Mouse (Mus musculus): ENCODE measurements around the gene Vsig2.

Gene Vsig2

GRCm38 (mm10) chr9:37527396-37528224 is 11.4 kb upstream of the Vsig2 start, which contains the start of gene Esam:
Gene Esam (plus strand): TSS chr9:37528078.
- CTCF ChIA-PET: interaction anchor here (0.6 to 3.3 kb wide), 19 partner anchors 10 to 280 kb away, joined by 3 to 12 read pairs (median 4); partner anchors contain the start of gene Vsig2 (in 2 of the 4)

GRCm38 (mm10) chr9:37528225-37528970 is 10.7 kb upstream of the Vsig2 start:
- POLR2A ChIA-PET: interaction anchor here (0.6 to 6.8 kb wide), 12 partner anchors 11 to 98 kb away, joined by 3 to 36 read pairs (median 5); partner anchors contain the start of genes Msantd2 (in 1 of the 4) and Vsig2 (in 1 of the 4)
- CTCF ChIA-PET: interaction anchor here in 3 of 4 experiments (0.6 to 3.3 kb wide), 11 partner anchors 11 to 279 kb away, joined by 3 to 12 read pairs (median 4); partner anchors contain the start of gene Vsig2 (in 1 of the 3)

More at GRCm38 (mm10) chr9:37527396-37528224, 11.4 kb upstream of the Vsig2 start, which contains the start of gene Esam:
- POLR2A ChIA-PET: interaction anchor here in 3 of 4 experiments (0.6 to 6.8 kb wide), 11 partner anchors 12 to 97 kb away, joined by 3 to 36 read pairs (median 5); partner anchors contain the start of genes Msantd2 (in 1 of the 3) and Vsig2 (in 1 of the 3)

- ChIA-PET POLR2A (interaction anchor here (0.6 to 6.8 kb wide), 18 partner anchors 9 to 441 kb away, joined by 3 to 36 read pairs (median 4); partner anchors contain the start of gene Vsig2 (in 2 of the 4)), CTCF (interaction anchor here (0.5 to 2.9 kb wide), 11 partner anchors 9 to 106 kb away, joined by 3 to 11 read pairs (median 3); partner anchors contain the start of genes Vsig2 (in 2 of the 4), Msantd2 (in 1 of the 4) and Spa17 (in 1 of the 4))
Measured at GRCm38 (mm10) chr9:37530031-37530887, 8.8 kb upstream of the Vsig2 start.

GRCm38 (mm10) chr9:37530888-37531705 is 8.0 kb upstream of the Vsig2 start:
- POLR2A ChIA-PET: interaction anchor here (0.5 to 6.8 kb wide), 19 partner anchors 8 to 441 kb away, joined by 3 to 36 read pairs (median 3); partner anchors contain the start of gene Vsig2 (in 2 of the 4)
- CTCF ChIA-PET: interaction anchor here in 3 of 4 experiments (0.5 to 2.9 kb wide), 12 partner anchors 8 to 105 kb away, joined by 3 to 11 read pairs (median 3); partner anchors contain the start of genes Vsig2 (in 2 of the 3) and Msantd2 (in 1 of the 3)

GRCm38 (mm10) chr9:37536851-37537250 is 2.2 kb upstream of the Vsig2 start:
- ChIA-PET CTCF (interaction anchor here in 1 of 4 experiments (1.2 kb wide), 1 partner anchor 8 kb away, joined by 3 read pairs; no protein-coding TSS in a partner anchor), POLR2A (no interaction called here)

GRCm38 (mm10) chr9:37537658-37538250 is 1.3 kb upstream of the Vsig2 start:
- ChIA-PET POLR2A (interaction anchor here in 1 of 4 experiments (0.7 kb wide), 1 partner anchor 19 kb away, joined by 8 read pairs; no protein-coding TSS in a partner anchor), CTCF (interaction anchor here in 2 of 4 experiments (0.6 to 2.0 kb wide), 2 partner anchors 11 to 70 kb away, joined by 3 to 7 read pairs; no protein-coding TSS in a partner anchor)

- CTCF ChIA-PET: interaction anchor here in 2 of 4 experiments (0.6 to 2.0 kb wide), 2 partner anchors 9 to 92 kb away, joined by 3 to 6 read pairs; no protein-coding TSS in a partner anchor
- POLR2A ChIA-PET: interaction anchor here in 3 of 4 experiments (0.7 to 1.5 kb wide), 5 partner anchors 9 to 116 kb away, joined by 3 to 4 read pairs (median 3); no protein-coding TSS in a partner anchor
Measured at GRCm38 (mm10) chr9:37540226-37540625, 1.2 kb downstream of the Vsig2 start.

- POLR2A ChIA-PET: interaction anchor here in 2 of 4 experiments (0.6 to 5.1 kb wide), 9 partner anchors 8 to 73 kb away, joined by 3 to 36 read pairs (median 3); partner anchors contain the start of genes Esam (in 1 of the 2), Msantd2 (in 1 of the 2) and Spa17 (in 1 of the 2)
- CTCF ChIA-PET: interaction anchor here in 2 of 4 experiments (0.6 to 2.0 kb wide), 2 partner anchors 10 to 92 kb away, joined by 3 to 6 read pairs; no protein-coding TSS in a partner anchor
Measured at GRCm38 (mm10) chr9:37540701-37541575, 1.9 kb downstream of the Vsig2 start.

GRCm38 (mm10) chr9:37541851-37542642 is 3.0 kb downstream of the Vsig2 start:
- CTCF ChIA-PET: interaction anchor here in 3 of 4 experiments (0.8 to 1.4 kb wide), 5 partner anchors 12 to 79 kb away, joined by 3 to 4 read pairs (median 3); no protein-coding TSS in a partner anchor

GRCm38 (mm10) chr9:37543869-37544440 is 4.9 kb downstream of the Vsig2 start:
- POLR2A ChIA-PET: interaction anchor here in 2 of 4 experiments (0.6 to 5.1 kb wide), 4 partner anchors 15 to 88 kb away, joined by 3 to 36 read pairs (median 10); partner anchors contain the start of gene Esam (in 1 of the 2)

More at GRCm38 (mm10) chr9:37541851-37542642, 3.0 kb downstream of the Vsig2 start:
- POLR2A ChIA-PET: interaction anchor here in 2 of 4 experiments (0.6 to 5.1 kb wide), 8 partner anchors 9 to 72 kb away, joined by 3 to 36 read pairs (median 3); partner anchors contain the start of genes Esam (in 1 of the 2), Msantd2 (in 1 of the 2) and Spa17 (in 1 of the 2)

GRCm38 (mm10) chr9:37544447-37545165 is 5.6 kb downstream of the Vsig2 start:
- ChIA-PET CTCF (interaction anchor here (0.6 to 2.4 kb wide), 37 partner anchors 8 to 570 kb away, joined by 3 to 18 read pairs (median 4); partner anchors contain the start of genes Esam (in 1 of the 4) and Robo3 (in 1 of the 4)), POLR2A (interaction anchor here (0.6 to 5.1 kb wide), 11 partner anchors 11 to 217 kb away, joined by 3 to 36 read pairs (median 3); partner anchors contain the start of genes Esam (in 1 of the 4) and Msantd2 (in 1 of the 4))

More at GRCm38 (mm10) chr9:37543869-37544440, 4.9 kb downstream of the Vsig2 start:
- CTCF ChIA-PET: interaction anchor here in 3 of 4 experiments (0.5 to 2.4 kb wide), 11 partner anchors 13 to 327 kb away, joined by 3 to 11 read pairs (median 4); partner anchors contain the start of gene Esam (in 1 of the 3)

GRCm38 (mm10) chr9:37545166-37545610 is 6.1 kb downstream of the Vsig2 start:
- CTCF ChIA-PET: interaction anchor here (0.6 to 2.4 kb wide), 35 partner anchors 9 to 571 kb away, joined by 3 to 18 read pairs (median 4); partner anchors contain the start of gene Robo3 (in 1 of the 4)

More at GRCm38 (mm10) chr9:37545166-37545610, 6.1 kb downstream of the Vsig2 start:
- POLR2A ChIA-PET: interaction anchor here (0.6 to 5.1 kb wide), 10 partner anchors 12 to 217 kb away, joined by 3 to 36 read pairs (median 3); partner anchors contain the start of genes Esam (in 1 of the 4) and Msantd2 (in 1 of the 4)

Measured in embryonic stem cell, embryonic (primary cell).